Mouse (Mus musculus) forebrain, embryonic 13.5 days (tissue): Measurements from ENCODE around the gene Ormdl2. TPM values are rescaled to one million over a fixed set of nuclear protein-coding genes. Genes with fewer than 3 reads are reported as not detected.
"Not testable (repeated sequence)": the region's sequence is repeated elsewhere in the genome, so short reads cannot be mapped to it uniquely, and the experiment has no call there.

Experiments used
- ATAC-seq: fragments of 200-750 bp; cut with Nextera tagmentation; 2 replicates; pipeline ENCODE4 v1.8.0; 2017
- H3K27ac ChIP-seq: fragments of 300-500 bp; sonication (generic); 2 replicates; pipeline ENCODE4 v1.5.1; 2015; ENCODE audit warnings: inconsistent platforms, mild to moderate bottlenecking, moderate library complexity
- H3K27me3 ChIP-seq: fragments of 300-500 bp; sonication (generic); 2 replicates; pipeline ENCODE4 v1.6.1; 2015; ENCODE audit warnings: mild to moderate bottlenecking, inconsistent platforms
- H3K36me3 ChIP-seq: fragments of 300-500 bp; sonication (generic); 2 replicates; pipeline ENCODE4 v1.6.1; 2015; ENCODE audit warnings: mild to moderate bottlenecking, inconsistent platforms; ENCODE audit not compliant: poor library complexity, severe bottlenecking
- H3K4me1 ChIP-seq: fragments of 300-500 bp; sonication (generic); 2 replicates; pipeline ENCODE4 v1.6.1; 2015; ENCODE audit warnings: inconsistent platforms
- H3K4me2 ChIP-seq: fragments of 300-500 bp; sonication (generic); 2 replicates; pipeline ENCODE4 v1.6.1; 2015; ENCODE audit warnings: inconsistent platforms, mild to moderate bottlenecking, moderate library complexity
- H3K4me3 ChIP-seq: fragments of 300-500 bp; sonication (generic); 2 replicates; pipeline ENCODE4 v1.5.1; 2015; ENCODE audit warnings: mild to moderate bottlenecking, inconsistent platforms
- H3K9ac ChIP-seq: fragments of 300-500 bp; sonication (generic); 2 replicates; pipeline ENCODE4 v1.6.1; 2015; ENCODE audit warnings: mild to moderate bottlenecking, inconsistent platforms
- H3K9me3 ChIP-seq: fragments of 300-500 bp; sonication (generic); replicated peaks from 2 replicates; pipeline ENCODE4 v1.6.1; 2016; ENCODE audit warnings: inconsistent platforms
- WGBS: fragments of 180-500 bp; shearing (Covaris S2); methylation state at CpG from one replicate; pipeline ENCODE4 v1.1.7; 2015; 5-methylcytosine and 5-hydroxymethylcytosine counted together
- polyA plus RNA-seq: library from polyadenylated mRNA; unstranded; fragments of >200 nt; fragmentation: Nextera tagmentation; extraction: Ambion mirVana; gene quantifications from 2 replicates; pipeline ENCODE4 v1.2.1, GENCODE M21; 2015

Ormdl2 gene
- polyA plus RNA-seq, 1 experiment from 2014 or later: 46.5 TPM

DNA sequence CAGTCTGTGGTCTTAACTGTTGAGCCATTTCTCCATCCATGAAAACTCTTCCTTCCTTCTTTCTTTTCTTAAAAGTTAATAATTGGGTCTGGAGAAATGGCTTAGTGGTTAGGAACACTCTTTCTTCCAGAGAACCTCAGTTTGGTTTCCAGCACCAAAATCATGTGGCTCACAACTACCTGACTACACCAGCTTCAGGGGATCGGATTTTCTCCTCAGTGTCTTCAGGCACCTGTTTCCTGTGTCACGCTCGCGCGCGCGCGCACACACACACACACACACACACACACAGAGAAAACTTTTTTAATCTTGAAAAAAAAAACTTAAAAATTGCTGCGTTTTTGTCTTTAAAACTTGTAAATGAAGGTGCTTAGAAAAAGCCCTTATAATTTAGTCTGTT lies 2.4 kb upstream of the Ormdl2 start:
- no peak overlapping the region for H3K4me3 ChIP-seq
- 98% methylated on average over 9 of the region's 9 CpGs for whole genome bisulfite sequencing
- ATAC-seq: no peak
- H3K9ac ChIP-seq: no peak overlapping the region
- no peak overlapping the region for H3K27ac ChIP-seq
- H3K27me3 ChIP-seq: no peaks in the 10 kb centered on the region
- H3K4me1 ChIP-seq: peaks cover 20% of the 10 kb centered on the region
- H3K9me3 ChIP-seq: no peaks in the 10 kb centered on the region
- peaks cover 33% of the 10 kb centered on the region for H3K36me3 ChIP-seq
- H3K4me2 ChIP-seq: no peak overlapping the region

DNA sequence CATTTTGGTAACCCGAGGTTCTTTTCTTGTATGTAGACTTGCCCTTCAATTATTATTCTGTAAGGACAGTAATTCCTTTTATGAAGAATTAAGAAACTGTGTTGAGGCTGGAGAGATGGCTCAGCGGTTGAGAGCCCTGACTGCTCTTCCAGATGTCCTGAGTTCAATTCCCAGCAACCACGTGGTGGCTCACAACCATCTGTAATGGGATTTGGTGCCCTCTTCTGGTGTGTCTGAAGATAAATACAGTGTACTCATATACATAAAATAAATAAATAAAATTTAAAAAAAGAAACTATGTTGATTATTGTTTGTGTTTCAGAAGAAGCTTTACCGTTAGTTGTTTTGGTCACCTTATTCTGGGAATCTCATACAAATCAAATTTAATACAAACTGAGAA lies 1.6 kb upstream of the Ormdl2 start:
- Histone ChIP-seq H3K4me3 (peak overlapping the region; percentile 91), H3K4me1 (peaks cover 20% of the 10 kb centered on the region), H3K4me2 (peak overlapping the region; percentile 89), H3K36me3 (peaks cover 40% of the 10 kb centered on the region)
- H3K27me3 ChIP-seq, H3K9me3 ChIP-seq, H3K27ac ChIP-seq, H3K9ac ChIP-seq, ATAC-seq: not testable (repeated sequence)
- 82% methylated on average over 4 of the region's 4 CpGs for WGBS

DNA sequence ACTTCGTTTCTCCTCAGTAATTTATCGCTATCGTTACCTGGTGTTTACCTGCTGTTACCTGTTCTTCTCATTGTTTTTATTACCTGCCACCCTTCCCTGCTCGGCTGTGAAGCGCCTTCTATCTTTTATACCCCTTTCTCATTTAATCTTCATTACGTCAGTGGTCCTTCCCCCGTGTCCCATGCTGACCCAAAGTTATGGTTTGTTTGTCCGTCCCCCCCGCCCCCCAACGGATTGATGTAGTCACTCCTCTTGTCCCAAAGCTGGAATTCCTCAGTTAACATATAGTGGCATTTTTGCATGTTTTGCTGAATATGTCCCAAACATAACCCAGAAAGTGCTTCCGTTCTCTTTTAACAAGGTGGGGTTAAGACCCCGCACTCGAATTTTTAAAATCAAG lies 690 bp upstream of the Ormdl2 start:
- Histone ChIP-seq H3K36me3 (peaks cover 43% of the 10 kb centered on the region), H3K27ac (peak overlapping the region; percentile 60; the same call in 1 of the 2 replicates), H3K4me2 (peak overlapping the region; percentile 89), H3K9ac (peak overlapping the region; percentile 88), H3K27me3 (no peaks in the 10 kb centered on the region), H3K4me1 (peaks cover 20% of the 10 kb centered on the region), H3K9me3 (no peaks in the 10 kb centered on the region), H3K4me3 (peak overlapping the region; percentile 91)
- 4% methylated on average over 13 of the region's 13 CpGs for WGBS
- ATAC-seq: 0 out of 2 replicates have a peak, but pooled peaks have one; percentile 1

DNA sequence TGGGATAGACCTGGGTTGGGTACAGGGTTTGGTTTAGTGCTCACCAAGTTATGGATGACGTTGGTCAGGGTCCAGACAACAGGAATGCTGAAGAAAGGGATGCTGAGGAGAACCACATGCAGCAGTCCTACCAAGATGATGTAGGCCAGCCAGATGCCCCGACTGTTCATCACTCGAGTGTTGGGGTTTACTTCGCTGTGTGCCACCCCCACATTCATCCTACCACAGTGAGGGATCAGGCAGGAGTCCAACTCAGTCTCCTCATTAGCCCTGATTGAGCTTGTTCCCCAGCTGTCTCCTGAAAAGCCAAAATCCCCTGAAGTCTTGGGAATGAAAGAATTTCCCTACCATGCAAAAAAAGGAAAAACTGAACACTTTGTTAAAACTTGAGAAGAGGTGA lies 1.2 kb downstream of the Ormdl2 start:
- H3K36me3 ChIP-seq: peaks cover 54% of the 10 kb centered on the region
- WGBS: 78% methylated on average over 4 of the region's 4 CpGs

DNA sequence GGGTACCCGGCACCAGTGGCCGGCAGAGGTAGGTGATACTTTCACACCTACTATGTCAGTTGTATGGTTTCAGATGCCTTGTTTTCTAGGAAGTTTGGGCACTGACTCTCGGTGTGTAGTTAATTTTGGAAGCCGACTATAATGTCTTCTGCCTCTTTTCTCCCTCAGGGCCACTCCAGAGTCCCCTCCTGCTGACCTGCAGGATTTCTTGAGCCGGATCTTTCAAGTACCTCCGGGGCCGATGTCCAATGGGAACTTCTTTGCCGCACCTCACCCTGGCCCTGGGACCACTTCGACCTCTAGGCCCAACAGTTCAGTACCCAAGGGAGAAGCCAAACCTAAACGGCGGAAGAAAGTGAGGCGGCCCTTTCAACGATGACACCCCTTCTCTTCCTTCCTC lies 4.4 kb downstream of the Ormdl2 start, which contains the start of gene Sarnp:
TSS of gene Sarnp (plus strand) at position 301 of the 400 bp plus-strand sequence.
- Histone ChIP-seq H3K36me3 (peaks cover 72% of the 10 kb centered on the region), H3K27me3 (no peaks in the 10 kb centered on the region), H3K9me3 (no peaks in the 10 kb centered on the region), H3K9ac (no peak within 1 kb of the TSS), H3K27ac (no peak within 1 kb of the TSS), H3K4me2 (no peak within 1 kb of the TSS), H3K4me1 (peaks cover 9% of the 10 kb centered on the region), H3K4me3 (no peak within 1 kb of the TSS)
- 92% methylated on average over 13 of the region's 13 CpGs for WGBS
- ATAC-seq: no peak

More for the DNA sequence above, 1.2 kb downstream of the Ormdl2 start:
- peaks cover 20% of the 10 kb centered on the region for H3K4me1 ChIP-seq
- H3K27me3 ChIP-seq: no peaks in the 10 kb centered on the region
- no peak overlapping the region for H3K9ac ChIP-seq
- ATAC-seq: no peak
- peak overlapping the region; percentile 61 for H3K4me2 ChIP-seq
- no peak overlapping the region for H3K27ac ChIP-seq
- no peaks in the 10 kb centered on the region for H3K9me3 ChIP-seq
- H3K4me3 ChIP-seq: no peak overlapping the region

DNA sequence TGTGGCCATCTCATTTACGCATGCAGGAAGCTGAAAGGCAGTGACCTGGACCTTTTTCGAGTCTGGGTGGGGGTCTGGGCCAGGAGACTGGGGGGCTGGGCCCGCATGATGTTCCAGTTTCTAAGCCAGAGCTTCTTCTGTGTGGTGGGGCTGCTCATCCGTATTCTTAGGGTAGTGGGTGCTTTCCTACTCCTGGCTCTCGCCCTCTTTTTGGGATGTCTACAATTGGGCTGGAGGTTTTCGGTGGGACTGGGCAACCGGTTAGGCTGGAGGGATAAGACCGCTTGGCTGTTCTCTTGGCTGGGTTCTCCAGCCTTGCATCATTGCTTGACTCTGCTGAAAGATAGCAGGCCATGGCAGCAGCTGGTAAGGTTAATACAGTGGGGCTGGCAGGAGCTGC lies 14.4 kb downstream of the Ormdl2 start:
- no peak for ATAC-seq
- Histone ChIP-seq H3K4me2 (peak overlapping the region; percentile 78), H3K27me3 (no peaks in the 10 kb centered on the region), H3K36me3 (peaks cover 42% of the 10 kb centered on the region), H3K4me3 (peak overlapping the region; percentile 78), H3K4me1 (peaks cover 58% of the 10 kb centered on the region), H3K9ac (peak overlapping the region; percentile 88), H3K27ac (no peak overlapping the region), H3K9me3 (no peaks in the 10 kb centered on the region)
- WGBS: 96% methylated on average over 8 of the region's 8 CpGs

DNA sequence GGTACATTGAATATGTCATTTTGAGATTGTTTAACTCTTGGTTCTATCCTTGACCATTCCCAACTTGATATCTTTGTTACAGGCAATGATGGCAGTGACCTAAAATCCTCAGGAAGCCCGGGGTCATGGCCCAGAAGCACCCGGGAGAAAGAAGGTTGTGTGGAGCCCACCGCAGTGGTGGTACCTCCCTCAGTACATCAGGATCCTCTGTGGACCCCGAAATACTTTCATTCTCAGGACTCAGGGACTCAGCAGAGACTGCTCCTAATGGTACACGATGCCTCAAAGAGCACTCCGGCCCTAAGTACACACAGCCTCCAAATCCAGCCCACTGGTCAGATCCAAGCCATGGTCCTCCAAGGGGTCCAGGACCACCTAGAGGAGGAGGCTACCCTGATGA lies 15.4 kb downstream of the Ormdl2 start:
- no peak for ATAC-seq
- Histone ChIP-seq H3K27me3 (no peaks in the 10 kb centered on the region), H3K9ac (peak overlapping the region; percentile 88), H3K9me3 (no peaks in the 10 kb centered on the region), H3K36me3 (peaks cover 49% of the 10 kb centered on the region), H3K4me1 (peaks cover 58% of the 10 kb centered on the region), H3K27ac (no peak overlapping the region; the same call in 1 of the 2 replicates), H3K4me2 (peak overlapping the region; percentile 78), H3K4me3 (peak overlapping the region; percentile 78)
- WGBS: 74% methylated on average over 6 of the region's 6 CpGs

DNA sequence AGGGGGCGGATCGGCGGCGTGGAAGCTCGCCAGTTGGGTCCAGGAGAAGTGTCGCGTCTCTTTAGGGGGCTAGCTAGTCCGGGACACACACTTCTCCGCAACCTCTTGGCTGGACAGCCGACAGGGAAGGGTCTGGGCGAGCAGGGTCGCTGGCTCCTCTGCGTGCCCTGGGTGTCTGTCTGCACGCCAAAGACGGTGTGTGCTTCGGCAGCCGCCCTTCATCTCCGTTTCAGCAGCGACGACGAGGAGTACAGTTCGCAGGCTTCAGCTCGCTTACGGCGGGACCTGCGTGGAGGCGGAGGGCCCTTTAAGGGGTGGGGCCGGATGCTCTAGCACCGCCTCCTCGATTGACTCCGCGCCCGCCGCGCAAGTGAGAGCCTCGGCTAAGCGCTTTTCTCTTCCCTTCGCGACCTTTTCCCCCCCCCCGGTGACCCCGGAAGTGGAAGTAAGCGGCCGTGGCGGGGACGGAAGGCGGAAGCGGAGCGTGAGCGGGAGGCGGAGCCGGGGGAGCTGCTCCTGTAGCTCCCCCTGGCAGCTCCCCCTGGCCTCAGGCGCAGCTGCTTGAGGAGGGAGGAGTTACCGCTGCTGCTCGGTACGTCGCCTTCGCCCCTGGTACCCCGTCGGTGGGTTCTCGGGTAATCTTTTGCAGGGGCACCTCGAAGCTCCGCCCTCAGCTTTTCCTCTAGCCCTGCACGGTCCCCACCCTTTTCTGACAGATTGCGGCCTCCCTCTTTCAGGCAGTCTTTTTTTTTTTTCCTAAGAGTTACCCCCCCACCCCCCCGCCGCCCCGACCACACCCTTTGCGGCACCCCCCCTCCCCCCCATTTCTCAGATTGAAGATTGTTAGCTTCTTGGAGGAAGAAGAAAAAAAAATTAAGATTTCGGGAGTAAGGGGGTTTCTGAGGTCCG lies 16.1 kb downstream of the Ormdl2 start:
- Histone ChIP-seq H3K4me2 (peak overlapping the region; percentile 78), H3K9me3 (no peaks in the 10 kb centered on the region), H3K4me1 (peaks cover 58% of the 10 kb centered on the region), H3K4me3 (peak overlapping the region; percentile 78), H3K27ac (peak overlapping the region; percentile 98), H3K9ac (peak overlapping the region; percentile 88), H3K36me3 (peaks cover 56% of the 10 kb centered on the region), H3K27me3 (no peaks in the 10 kb centered on the region)
- peak; percentile 93 for ATAC-seq
- under 1% methylated on average over 65 of the region's 70 CpGs for WGBS

DNA sequence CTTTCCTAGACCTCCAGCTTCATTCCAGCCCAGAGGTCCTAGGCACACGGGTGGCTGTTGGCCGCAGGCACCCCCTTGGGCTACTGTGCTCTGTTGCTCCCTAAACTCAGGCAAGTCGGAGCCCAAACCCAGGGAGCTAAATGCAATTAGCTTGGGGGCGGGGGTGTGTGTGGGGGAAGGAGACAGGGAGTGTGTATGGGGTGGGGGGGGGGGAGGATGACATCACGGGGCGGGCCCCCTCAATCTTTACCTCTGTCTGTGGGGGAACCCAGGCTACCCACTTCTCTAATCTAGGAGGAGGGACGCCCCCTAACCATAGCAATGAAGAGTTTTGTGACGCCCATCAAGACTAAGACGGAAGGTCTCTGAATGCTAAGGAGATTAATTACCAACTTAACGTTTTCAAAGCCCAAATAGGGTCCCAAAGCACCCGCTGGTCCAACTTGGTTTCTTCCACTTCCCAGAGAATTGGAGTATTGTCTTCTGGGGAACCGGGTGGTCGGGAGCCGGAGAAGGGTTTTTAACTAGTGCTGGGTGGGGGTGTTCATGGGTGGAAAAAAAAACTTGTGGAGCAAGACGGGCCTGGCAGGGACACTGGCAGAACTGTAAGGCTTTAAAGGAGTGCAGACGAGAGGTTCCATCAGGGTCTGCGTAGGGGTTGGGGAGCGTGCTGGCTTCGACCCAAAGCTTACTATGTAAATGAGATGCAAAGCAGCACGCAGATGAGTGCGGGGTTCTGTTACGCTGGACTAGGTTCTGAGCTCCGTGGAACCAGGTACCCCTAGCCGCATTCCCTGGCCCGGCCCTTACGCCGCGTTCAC lies 17.0 kb downstream of the Ormdl2 start, which contains the start of gene Tmem198b:
TSS of gene Tmem198b (minus strand) at position 100 of the 821 bp plus-strand sequence.
- Histone ChIP-seq H3K27ac (peak within 1 kb of the TSS; percentile 98), H3K4me3 (peak within 1 kb of the TSS; percentile 78), H3K4me2 (peak within 1 kb of the TSS; percentile 78), H3K27me3 (no peaks in the 10 kb centered on the region), H3K36me3 (peaks cover 58% of the 10 kb centered on the region), H3K9me3 (no peaks in the 10 kb centered on the region), H3K4me1 (peaks cover 54% of the 10 kb centered on the region), H3K9ac (peak within 1 kb of the TSS; percentile 88)
- ATAC-seq: peak; percentile 73
- WGBS: under 1% methylated on average over 27 of the region's 28 CpGs

DNA sequence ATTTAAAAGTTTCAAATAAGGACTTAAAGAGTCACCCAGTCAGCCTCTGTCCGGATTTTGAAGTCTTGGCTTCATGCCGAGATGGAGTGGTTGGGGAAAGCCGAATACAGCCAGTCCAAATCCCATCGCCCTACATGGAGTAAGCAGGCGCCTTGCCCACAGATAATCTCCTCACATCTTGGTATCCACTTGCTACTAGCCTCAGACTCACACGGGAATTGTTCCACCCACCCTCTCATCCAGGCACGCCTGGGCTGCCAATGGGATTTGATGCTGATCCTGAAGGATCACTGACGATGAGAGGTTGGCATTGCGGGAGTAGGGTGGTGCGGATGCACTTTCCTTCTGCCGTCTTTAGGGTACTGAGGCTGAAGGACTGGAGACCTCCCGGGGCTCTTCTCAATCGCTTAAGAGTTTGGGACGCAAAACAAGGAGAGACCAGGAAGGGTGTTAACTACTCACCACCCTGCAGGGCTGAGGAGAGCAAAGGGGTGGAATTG lies 17.6 kb downstream of the Ormdl2 start, which contains the start of gene Dnajc14:
TSS of gene Dnajc14 (plus strand) at position 292 of the 500 bp plus-strand sequence.
- Histone ChIP-seq H3K4me1 (peaks cover 48% of the 10 kb centered on the region), H3K27me3 (no peaks in the 10 kb centered on the region), H3K9ac (peak within 1 kb of the TSS; percentile 88), H3K4me3 (peak within 1 kb of the TSS; percentile 78), H3K4me2 (peak within 1 kb of the TSS; percentile 78), H3K27ac (peak within 1 kb of the TSS; percentile 98), H3K36me3 (peaks cover 55% of the 10 kb centered on the region), H3K9me3 (no peaks in the 10 kb centered on the region)
- peak; percentile 27 for ATAC-seq
- under 1% methylated on average over 14 of the region's 14 CpGs for WGBS

DNA sequence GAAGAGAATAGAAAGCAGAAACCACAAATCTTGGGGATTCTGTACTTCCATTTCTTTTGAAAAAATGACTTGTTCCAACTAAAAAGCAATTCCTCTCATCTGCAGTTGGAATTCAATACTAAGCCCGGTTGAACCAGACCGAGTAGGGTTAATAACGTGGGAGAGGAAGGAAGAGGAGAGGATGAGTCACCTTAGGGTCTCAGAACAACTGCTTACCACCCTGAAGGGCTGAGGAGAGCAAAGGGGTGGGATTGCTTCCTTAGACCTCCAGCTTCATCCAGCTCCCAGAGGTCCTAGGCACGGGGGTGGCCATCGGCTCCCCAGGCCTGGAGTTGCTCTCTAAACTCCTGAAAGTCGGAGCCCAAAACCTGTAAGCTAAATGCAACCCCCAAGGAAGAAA lies 18.1 kb downstream of the Ormdl2 start:
- Histone ChIP-seq H3K9ac (peak overlapping the region; percentile 88), H3K4me1 (peaks cover 43% of the 10 kb centered on the region)

More for the DNA sequence above, 18.1 kb downstream of the Ormdl2 start:
- Histone ChIP-seq H3K27ac (peak overlapping the region; percentile 98; the same call in 1 of the 2 replicates), H3K4me3 (peak overlapping the region; percentile 78), H3K36me3 (peaks cover 55% of the 10 kb centered on the region), H3K27me3 (no peaks in the 10 kb centered on the region), H3K4me2 (peak overlapping the region; percentile 78), H3K9me3 (no peaks in the 10 kb centered on the region)
- no peak for ATAC-seq
- 14% methylated on average over 6 of the region's 6 CpGs for WGBS
